Mouse (Mus musculus) urinary bladder, postnatal 0 days (tissue): Measurements from ENCODE around the gene Mfsd13b. TPM values are rescaled to one million over a fixed set of nuclear protein-coding genes. Genes with fewer than 3 reads are reported as not detected.

Experiments
- polyA plus RNA-seq: library from polyadenylated mRNA; unstranded; fragments of >200 nt; fragmentation: Nextera tagmentation; extraction: Ambion mirVana; gene quantifications from 2 replicates; pipeline ENCODE4 v1.2.1, GENCODE M21; 2015

Gene Mfsd13b
- polyA plus RNA-seq: 0.59 and 0.92 TPM in 2 replicates

GRCm38 (mm10) chr7:120982200-120982841 lies at the start of gene Mfsd13b, which contains the start of gene Cdr2:
TSS of gene Mfsd13b (plus strand) at chr7:120982509.
TSS of gene Cdr2 (minus strand) at chr7:120982312.

GRCm38 (mm10) chr7:121033856-121034652 lies 51.7 kb downstream of the Mfsd13b start, which contains the start of gene Mettl9:
TSS of gene Mettl9 (plus strand) at chr7:121034445.

Other genes with a start within 250 kb of the Mfsd13b start
- 0.19 and 0.28 TPM in 2 replicates for gene Vwa3a, start 243.2 kb upstream of the Mfsd13b start, polyA plus RNA-seq
- not detected in 2 replicates for gene Gm5737, start 170.1 kb upstream of the Mfsd13b start, polyA plus RNA-seq
- 67.5 and 82.6 TPM in 2 replicates for gene Eef2k, start 139.7 kb upstream of the Mfsd13b start, polyA plus RNA-seq
- 17.8 and 19.1 TPM in 2 replicates for gene Polr3e, start 64.8 kb upstream of the Mfsd13b start, polyA plus RNA-seq
- gene Cdr2, start 197 bp upstream of the Mfsd13b start, polyA plus RNA-seq: 16.9 and 21.1 TPM in 2 replicates
- 80.5 and 90.2 TPM in 2 replicates for gene Mettl9, start 51.9 kb downstream of the Mfsd13b start, polyA plus RNA-seq
- gene Igsf6, start 92.1 kb downstream of the Mfsd13b start, polyA plus RNA-seq: 2.9 and 7.4 TPM in 2 replicates
- 0.28 and 0.60 TPM in 2 replicates for gene Otoa, start 99.1 kb downstream of the Mfsd13b start, polyA plus RNA-seq